Mouse (Mus musculus) heart, postnatal 14 days (tissue): ENCODE measurements at regions not wholly inside any gene's neighbourhood (a gene's known extent, or its start where the extent isn't known, plus 50 kb on each side); places are given as distances from the start of the nearest gene placed in this dataset.

ENCODE experiments used
- microRNA-seq, 2 experiments: library from miRNA; unstranded; fragments of <30 nt; microRNA quantifications; one replicate each; pipeline ENCODE4 v1.2.0; 2021 to 2022

Small RNAs in the stretch of these regions (microRNA-seq; reads per million reads assigned to microRNA genes)
- gene Gm24933 = 0 reads per million in 2 experiments
